Mouse (Mus musculus) heart, postnatal 14 days (tissue): ENCODE results near the gene Adss. TPM values are rescaled to one million over a fixed set of nuclear protein-coding genes. Genes with fewer than 3 reads are reported as not detected.

Experiments used
- DNase-seq, 2 experiments: peaks; one replicate each; pipeline ENCODE4 v3.0.0; 2021 to 2022
- intact Hi-C: fragments of 180-260 bp; cut with DNase I; formaldehyde crosslinking; loops from one replicate; pipeline ENCODE4 v1.15.1; 2025
- total RNA-seq, 2 experiments: library from RNA; stranded (reverse); gene quantifications; 2 replicates each; pipeline ENCODE4 v1.2.3; 2021

Adss gene
- total RNA-seq, 2 experiments from 2014 or later: 11.8 to 12.9 TPM

DNA sequence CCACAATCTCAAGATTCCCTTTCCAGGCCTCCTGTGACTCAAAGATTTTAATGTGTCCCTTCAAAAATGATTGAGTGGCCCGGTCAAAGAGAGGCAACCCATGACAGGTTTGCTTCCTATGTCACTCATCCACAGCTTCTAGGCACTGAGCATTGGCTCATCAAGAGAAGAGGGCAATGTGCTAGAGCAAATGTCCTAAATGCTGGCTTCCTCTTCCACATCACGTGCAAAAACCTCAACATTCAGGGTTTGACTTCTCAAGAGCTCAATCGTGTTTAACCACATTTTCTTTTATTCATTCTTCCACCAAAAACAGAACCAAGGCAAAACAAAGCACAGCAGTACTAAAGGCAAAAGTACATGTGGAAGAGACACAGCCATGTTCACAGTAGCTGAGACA lies 64.3 kb downstream of the Adss start:
- DNase-seq: no peak
- intact Hi-C loops: no loop called here

DNA sequence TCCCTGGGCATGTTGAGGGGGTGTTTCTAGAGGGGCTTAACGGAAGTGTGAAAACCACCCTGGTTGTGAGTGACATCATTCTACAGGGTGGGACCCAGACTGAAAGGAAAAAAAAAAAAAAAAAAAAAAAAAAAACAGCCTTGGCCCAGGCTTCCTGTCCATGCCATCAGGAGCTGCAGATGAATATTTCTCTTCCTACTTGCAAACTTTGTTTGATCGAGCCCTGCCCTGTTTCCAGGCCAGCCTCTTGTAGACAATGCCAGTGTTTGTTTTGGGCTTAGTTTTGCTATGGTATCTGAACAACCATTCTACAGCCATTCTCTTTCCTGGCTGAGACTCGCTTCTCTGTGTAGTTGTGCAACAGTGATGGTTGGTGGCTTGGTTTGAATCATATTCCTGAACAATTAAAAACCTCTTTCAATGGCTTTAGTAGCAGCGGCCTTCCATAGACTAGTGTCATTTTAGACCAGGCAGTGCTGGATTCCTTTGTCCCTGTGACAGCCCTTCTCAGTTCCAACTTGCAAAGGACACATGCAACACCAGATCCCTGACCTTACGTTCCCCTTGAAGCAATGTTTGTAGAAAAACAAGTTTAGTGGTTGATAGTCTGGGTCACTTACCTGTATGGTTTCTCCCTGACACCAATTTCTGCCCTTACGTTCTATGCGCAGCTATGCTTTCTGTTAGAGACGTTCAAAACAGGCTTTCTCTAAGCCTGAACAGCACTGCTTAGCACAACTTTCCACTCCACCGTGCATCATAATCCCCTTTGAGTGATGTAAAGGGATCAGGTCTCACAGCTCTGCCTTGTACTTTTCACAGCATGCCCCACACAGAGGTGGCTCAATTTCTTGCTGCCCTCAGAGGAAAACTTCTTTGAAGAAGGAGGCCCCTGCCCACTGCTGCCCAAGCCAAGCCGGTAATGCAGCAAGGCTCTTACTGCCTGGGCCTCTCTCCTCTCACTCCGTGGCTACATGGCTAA lies 67.0 kb downstream of the Adss start, which contains the start of gene 1700016C15Rik:
Gene 1700016C15Rik, plus strand, starts transcription at position 772 of the 982 bp plus-strand sequence.
- intact Hi-C loops: no loop called here
- DNase-seq: no peak

DNA sequence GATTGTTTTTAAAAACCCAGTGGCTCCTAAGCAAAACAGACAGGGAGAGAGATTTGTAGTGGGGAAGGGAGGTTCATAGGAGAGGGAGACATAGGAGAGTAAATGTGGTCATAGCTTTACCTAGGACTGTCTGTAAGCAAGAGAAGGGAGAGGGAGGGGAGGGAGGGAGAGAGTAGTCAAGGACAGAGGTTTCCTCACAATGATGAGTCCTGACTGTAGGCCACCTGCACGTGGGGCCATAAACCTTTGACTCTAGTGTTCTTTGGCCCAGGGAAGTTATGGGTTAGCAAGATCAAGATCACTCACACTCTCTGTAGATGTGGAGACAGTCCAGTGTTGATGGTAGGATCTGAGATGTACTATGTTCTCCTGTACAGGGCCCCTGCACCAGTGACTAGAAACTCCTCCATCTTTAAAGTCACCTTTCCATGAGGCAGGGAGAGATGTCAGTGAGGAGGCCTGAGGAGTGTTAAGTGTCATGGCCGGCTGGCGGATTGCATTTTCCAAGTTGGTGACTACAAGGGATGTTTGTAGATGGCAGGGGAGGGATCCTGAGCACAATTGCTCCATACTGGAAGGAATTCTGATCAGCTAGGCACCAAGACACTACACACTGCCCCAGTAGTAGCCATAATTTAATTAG lies 68.3 kb downstream of the Adss start:
- intact Hi-C loops: no loop called here
- DNase-seq: no peak

DNA sequence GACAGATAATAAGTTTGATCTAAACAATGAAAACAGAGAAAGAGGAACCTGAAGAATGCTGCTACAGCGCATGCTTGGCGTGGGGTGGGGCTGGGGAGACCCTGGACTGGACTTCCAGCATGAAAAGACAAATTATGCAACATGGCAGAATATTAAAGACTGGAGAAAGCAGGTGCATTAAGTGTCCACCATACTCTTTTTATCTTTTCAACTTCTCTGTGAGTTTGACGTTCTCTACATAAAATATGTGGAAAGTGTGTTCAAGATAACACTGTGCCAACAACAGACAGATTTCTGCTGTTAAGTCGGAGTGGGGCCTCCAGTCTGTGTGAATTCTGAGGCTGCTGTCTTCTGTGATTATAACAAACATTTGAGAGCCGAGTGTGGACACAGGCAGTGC lies 69.4 kb downstream of the Adss start:
- DNase-seq: no peak
- intact Hi-C loops: no loop called here

GRCm38 (mm10) chr1:177723786-177724185 lies 72.5 kb downstream of the Adss start:
- DNase-seq: no peak
- intact Hi-C loops: no loop called here

- intact Hi-C loops: no loop called here
- no peak for DNase-seq
These were observed 77.3 kb downstream of the Adss start for GRCm38 (mm10) chr1:177719029-177719427.

DNA sequence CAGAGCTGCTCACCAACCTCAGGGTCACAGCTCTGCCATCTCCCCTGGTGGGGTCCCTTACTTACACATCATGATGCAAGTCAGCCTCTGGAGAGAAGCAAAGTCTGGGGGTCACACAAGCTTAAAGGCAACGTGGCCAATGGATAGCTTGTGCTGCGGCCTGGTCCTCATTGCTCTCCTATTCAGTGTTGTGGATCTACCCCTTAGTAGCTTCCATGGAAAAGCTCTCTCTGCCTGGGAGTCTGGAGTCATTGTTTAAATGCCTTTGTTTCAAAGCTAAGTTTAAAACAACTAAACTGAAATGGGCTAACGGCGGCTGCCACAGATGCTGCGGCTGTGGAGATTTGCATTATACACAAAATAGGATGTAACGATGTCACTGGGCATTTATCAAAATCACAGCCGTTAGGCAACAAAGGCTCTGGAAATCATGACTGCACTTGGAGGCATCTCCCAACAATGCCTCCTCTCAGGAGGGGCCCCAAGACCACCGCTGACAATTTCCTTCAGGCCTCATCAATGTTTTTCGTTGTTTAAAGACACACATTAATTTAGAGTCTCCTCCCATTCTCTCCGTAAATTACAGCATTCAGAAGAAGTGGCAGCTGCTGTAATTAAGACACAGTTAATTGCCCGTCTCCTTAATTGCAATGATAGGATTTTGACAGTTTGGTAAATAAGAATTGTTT lies 77.8 kb downstream of the Adss start:
- intact Hi-C loops: no loop called here

DNA sequence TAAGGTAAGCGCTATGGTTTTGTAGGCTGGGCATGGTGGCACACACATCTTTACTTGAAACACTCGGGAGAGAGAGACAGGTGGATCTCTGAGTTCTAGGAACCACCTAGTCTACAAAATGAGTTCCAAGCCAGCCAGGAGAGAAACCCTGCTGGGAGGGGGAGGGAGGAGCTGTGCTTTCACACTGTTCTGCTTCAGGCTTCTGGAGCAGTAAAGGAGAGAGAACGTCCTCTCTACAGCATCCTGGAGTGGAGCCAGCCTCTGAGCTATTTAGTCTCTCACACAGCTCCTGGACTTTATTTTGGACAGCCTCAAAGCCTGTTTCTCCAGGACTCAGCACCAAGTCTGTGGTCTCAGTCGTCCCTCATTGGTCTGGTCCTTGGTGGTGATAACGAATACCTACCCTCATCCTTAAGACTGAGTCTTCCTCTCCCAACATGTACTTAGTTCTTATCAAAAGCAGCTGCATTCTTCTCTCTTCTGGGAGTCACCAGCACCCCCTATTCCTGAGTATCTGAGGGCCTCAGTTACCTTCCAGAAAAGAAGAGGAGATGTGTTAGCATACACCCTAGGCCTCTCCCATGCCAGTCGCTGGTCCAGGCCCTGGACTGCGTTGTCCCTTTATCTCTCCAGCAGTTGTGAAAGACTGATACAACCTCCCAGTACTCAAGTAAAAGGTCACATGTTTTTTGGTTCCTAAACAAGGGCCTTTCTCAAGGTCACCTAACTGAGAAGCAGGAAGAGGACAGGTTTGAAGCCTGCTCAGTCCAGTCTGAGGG lies 79.1 kb downstream of the Adss start:
- intact Hi-C loops: no loop called here
- peak in 1 of 2 experiments; percentile 10 for DNase-seq

More for the DNA sequence above, 77.8 kb downstream of the Adss start:
- no peak for DNase-seq

GRCm38 (mm10) chr1:177716448-177716847 lies 79.9 kb downstream of the Adss start:
- DNase-seq: no peak
- intact Hi-C loops: no loop called here

DNA sequence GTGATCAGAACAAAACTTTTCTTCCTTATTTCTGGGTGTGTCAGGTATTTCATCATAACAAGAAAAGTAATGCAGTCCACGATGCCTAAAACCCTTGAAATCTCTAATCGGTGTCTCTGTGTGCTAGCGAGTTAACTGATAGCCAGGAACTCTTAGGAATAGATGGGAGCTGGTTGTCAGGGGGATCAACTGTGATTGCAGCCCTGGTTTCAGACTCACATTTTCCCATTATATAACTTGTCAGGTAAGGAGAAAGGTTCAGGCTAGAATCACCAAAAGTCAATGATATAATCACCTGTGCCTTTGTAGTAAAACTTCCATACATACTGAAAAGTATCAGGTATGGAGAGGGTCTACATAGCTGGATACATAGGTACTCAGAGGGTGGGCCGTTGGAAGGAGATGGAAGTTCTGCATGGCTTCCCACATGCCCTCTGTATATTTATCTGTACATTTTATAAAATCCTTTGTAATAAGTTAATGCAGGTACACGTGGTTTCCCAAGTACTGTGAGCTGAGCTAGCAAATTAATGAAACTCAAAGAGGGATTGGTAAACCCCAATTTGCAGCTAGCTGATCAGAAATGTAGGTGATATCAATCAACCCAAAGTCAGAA lies 81.8 kb downstream of the Adss start:
- no peak for DNase-seq
- intact Hi-C loops: no loop called here

- intact Hi-C loops: no loop called here
These were observed 82.5 kb downstream of the Adss start for GRCm38 (mm10) chr1:177713635-177714396.

More at GRCm38 (mm10) chr1:177713635-177714396, 82.5 kb downstream of the Adss start:
- DNase-seq: no peak

Other genes starting within 250 kb of the Adss start
- not detected for gene 1700016C15Rik, start 66.7 kb downstream of the Adss start, total RNA-seq
- gene Catspere2, start 186.9 kb upstream of the Adss start, total RNA-seq: under 1 TPM; 0.07 to 0.12 TPM